Mouse (Mus musculus) embryonic fibroblast, embryonic 13.5 days (primary cell): ENCODE data around the gene Gm10643.

ENCODE experiments used
- CTCF ChIP-seq: IDR thresholded peaks from 2 replicates; pipeline ENCODE4 v1.5.1; 2011; ENCODE audit warnings: mild to moderate bottlenecking, control low read depth, low read length, moderate library complexity, borderline replicate concordance; ENCODE audit not compliant: insufficient read depth
- POLR2A ChIP-seq: IDR thresholded peaks from 2 replicates; pipeline ENCODE4 v1.6.1; 2011; ENCODE audit warnings: low read depth, mild to moderate bottlenecking, control low read depth, low read length, moderate library complexity

DNA sequence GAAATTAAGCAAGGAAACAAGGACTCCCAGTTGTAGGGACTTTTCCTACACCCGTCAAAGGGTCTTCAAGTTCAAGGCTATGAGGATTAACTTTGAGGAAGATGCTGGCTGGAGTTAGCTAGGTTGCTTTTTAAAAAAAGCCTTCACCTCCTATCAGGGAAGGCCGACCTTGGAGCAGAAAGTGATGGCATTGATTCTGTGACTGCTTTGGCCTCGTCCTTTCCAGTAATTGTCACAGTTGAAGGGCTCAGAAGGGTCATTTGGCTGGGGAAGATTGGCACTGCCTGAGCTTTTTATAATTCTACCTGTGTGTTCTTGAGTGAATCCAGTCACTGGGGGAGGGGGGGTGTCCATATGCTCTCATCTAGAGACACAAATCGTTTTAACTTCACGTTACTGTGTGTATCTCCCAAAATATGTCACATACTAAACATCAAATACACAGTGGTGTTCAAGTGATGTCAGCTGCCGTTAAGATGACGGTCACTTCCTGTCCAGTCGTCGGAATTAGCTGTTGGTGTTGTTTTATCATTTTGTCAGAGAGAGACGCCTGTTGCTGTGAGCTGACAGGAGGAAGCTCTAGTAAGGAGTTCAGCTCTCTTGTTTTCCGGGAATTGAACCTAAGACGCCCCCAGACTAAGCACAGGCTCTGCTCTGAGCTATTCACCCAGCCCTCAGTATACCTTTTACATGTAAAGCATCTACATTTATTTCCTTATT lies 3.5 kb upstream of the Gm10643 start:
- no peak for TF ChIP-seq POLR2A
- no peak for TF ChIP-seq CTCF
